Mouse (Mus musculus) layer of hippocampus, postnatal 10 days (tissue): Measurements from ENCODE around the gene Apex2. TPM values are rescaled to one million over a fixed set of nuclear protein-coding genes. Genes with fewer than 3 reads are reported as not detected.

Experiments used
- DNase-seq, 2 experiments: peaks; one replicate each; pipeline ENCODE4 v3.0.0; 2021; ENCODE audit warnings: low spot score in 2 of 2
- long read RNA-seq: library from polyadenylated mRNA; stranded (forward); transcript quantifications from one replicate; pipeline ENCODE4 v2.0.0, GENCODE M21; 2023
- total RNA-seq, 2 experiments: library from RNA; stranded (reverse); gene quantifications; 2 replicates each; pipeline ENCODE4 v1.2.3; 2021

Apex2 gene
- 10 to 100 TPM; 15.5 to 16.2 TPM for total RNA-seq
- long read RNA-seq, partial matches to known transcripts: 1 of 5 reads
- long read RNA-seq, other reads (novel, unspliced or antisense): 1 of 5 reads

- no peak for DNase-seq
Measured at GRCm38 (mm10) chrX:150589696-150590095, at the start of gene Apex2. Apex2 (minus strand) TSS chrX:150589868.

DNA sequence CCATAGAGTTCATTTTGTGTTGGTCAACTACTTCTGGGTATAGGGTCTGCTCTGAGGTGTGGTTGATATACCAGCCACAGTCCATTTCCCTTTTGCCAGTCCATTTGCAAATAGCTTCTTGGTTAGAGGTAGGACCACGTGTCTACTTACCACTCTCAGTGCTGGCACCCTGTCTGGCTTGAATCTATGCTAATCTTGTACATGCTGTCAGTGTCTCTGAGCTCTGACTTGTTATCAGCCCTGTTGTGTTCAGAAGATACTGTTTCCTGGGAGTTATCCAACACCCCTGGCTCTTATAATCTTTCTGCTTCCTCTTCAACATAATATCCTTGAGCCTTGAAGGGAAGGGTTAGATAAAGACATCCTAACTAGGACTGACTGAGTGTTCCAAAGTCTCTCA is 46.8 kb upstream of the Apex2 start:
- DNase-seq: no peak

GRCm38 (mm10) chrX:150598882-150599281 is 9.2 kb upstream of the Apex2 start:
- no peak for DNase-seq

DNA sequence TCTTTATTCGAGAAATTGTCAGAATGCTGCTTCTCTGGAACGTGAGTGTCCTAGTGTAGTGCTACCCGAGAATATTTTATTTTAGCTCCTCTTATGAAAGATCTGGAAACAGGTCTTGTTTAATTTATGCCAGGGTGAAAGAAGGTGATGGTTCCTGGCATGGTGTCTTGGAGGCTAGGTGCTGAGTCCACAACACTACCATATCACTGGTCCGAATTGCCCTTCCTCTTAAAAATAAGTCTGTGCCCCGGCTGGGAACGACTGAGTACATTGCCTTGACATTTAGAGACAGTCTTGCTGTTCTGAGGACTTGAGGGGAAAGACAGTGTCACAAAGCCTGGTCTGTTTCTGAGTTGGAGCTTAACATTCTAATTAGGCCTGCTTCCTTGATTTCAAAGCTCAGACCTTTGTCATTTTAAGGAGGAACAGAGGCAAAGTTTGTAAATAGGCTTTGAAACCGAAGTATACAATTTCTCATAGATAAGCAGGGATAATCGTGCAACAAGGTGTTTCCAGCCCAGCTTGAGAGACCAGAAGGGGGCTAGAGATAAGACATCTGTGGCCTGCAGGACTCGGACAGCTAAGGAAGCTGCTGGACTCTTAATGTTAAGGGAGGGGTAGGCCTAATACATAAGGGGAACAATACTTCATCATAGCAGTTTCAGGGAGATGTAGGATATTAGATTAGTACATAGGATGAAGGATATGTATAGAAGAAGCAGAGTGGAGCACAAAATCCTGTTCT is 5.5 kb upstream of the Apex2 start:
- no peak for DNase-seq

DNA sequence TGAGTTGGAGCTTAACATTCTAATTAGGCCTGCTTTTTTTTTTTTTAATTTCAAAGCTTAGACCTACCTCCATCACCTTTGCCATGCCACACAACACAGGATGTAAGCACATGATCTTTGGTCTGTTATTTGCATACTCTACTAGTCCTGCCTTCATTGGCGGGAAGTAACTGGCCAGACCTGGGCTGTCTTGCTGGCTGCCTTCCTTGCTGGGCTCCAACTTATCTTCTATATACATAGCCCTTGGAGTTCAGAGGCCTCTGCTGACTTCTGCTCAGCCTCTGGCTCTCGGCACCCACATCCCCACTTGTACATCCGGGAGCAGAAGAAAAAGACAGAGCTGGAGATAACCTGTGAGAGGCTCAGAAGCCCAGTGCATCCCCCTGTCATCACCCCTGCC is 4.5 kb upstream of the Apex2 start:
- no peak for DNase-seq

- no peak for DNase-seq
Measured at GRCm38 (mm10) chrX:150593266-150594035, 3.8 kb upstream of the Apex2 start.

- DNase-seq: peak; percentile 56 to 73
Measured at GRCm38 (mm10) chrX:150588023-150588764, 1.5 kb downstream of the Apex2 start, which contains the start of gene Pfkfb1. Pfkfb1 (plus strand) TSS chrX:150588229.

- DNase-seq: no peak
Measured at GRCm38 (mm10) chrX:150585116-150585515, 4.6 kb downstream of the Apex2 start.

DNA sequence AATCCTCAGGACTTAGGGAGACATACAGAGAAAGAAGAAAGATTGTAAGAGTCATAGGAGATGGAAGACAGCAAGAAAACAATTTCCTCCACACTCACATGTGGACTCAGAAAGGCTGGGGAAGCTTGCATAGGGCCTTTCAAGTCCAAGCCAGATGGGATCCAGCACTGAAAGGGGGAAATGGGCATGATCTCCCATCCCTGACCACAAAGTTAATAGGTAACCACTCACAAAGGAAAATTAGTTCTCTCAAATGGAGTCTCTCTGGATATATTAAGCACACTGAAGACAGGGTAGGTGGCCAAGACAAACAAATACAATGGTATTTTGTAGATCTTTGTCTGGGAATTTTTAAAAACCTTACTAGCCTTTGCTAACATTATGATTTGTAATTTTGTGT is 7.7 kb downstream of the Apex2 start:
- no peak for DNase-seq

DNA sequence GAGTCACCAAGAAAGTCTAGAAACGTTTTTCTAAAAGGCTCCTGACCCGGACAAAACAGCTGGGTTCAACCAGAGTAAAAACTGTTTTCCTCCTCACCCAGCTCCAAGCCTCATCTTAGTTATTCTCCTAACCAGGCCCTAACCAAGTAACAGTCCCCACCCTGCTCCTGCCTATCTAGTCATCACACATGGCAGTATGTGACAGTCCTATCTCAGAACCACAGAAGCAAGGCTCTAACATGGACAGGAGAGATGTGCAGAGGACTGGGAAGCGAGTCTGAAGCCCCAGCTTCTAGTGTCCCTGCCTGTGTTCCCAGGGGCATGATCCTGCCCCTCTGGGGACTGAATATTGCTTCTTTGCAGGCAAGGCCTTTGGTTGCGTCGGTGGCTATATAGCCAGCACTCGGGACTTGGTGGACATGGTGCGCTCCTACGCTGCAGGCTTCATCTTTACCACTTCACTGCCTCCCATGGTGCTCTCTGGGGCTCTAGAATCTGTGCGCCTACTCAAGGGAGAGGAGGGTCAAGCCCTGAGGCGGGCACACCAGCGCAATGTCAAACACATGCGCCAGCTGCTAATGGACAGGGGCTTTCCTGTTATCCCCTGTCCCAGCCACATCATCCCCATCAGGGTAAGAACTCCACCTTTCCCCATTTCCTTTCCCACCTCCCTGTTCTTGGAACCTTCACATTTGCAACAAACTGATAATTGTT is 24.9 kb downstream of the Apex2 start:
- DNase-seq: no peak

- no peak for DNase-seq
Measured at GRCm38 (mm10) chrX:150554032-150554431, 35.6 kb downstream of the Apex2 start.

DNA sequence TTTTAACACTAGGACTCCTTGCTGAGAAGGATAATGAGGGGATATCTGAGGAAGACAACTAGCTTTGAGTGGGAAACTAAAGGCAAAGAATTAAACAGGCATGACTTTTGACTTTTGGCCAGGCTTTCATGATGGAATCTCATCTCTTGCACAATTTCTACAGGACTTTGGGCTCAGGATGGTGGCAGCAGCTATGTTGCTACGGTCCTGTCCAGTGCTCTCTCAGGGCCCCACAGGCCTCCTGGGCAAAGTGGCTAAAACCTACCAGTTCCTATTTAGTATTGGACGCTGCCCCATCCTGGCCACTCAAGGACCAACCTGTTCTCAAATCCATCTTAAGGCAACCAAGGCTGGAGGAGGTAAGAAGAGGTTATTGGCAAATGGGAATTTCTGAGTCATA is 37.7 kb downstream of the Apex2 start:
- no peak for DNase-seq

DNA sequence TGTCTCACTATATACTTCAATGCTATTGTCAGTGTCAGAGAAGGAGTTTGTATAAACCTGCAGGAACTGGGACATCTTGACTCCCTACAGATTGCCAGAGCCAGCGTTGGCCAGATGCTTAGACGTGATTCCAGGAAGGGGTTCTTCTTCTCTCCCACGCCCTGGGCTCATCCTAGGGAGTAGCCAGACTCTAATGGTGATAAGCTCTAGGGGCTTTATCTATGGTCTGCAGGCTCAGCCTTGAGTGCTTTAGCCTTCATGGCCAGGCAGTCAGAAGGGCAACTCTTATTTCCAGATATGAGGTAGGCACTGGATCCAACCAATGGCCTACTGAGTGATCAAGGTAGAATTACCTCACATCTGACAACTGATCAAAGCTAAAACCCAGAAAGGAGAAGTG is 40.0 kb downstream of the Apex2 start:
- no peak for DNase-seq

DNA sequence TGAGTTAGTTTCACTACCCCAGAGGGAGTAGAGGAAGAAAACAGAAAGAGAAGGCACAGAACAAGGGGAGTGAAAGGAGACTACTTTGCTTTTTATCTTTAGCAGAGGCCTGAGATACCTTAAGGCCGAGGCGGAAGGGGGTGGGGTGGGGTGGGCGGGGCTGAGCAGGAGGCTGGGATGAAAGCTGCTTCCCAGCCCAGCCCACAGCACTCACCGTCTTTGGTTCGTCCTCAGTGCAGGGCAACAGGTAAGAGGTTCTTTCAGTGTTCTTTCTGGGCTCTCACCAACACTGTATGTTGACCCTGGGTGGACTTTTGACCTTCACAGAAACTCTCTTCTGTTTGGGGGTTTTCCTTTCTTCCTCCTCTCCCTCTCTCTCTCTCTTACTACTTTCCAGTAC is 42.4 kb downstream of the Apex2 start, which contains the start of gene Alas2:
Alas2 (plus strand) TSS at position 137 of the 400 bp plus-strand sequence.
- DNase-seq: no peak

- no peak for DNase-seq
Measured at GRCm38 (mm10) chrX:150541684-150542083, 48.0 kb downstream of the Apex2 start.

DNA sequence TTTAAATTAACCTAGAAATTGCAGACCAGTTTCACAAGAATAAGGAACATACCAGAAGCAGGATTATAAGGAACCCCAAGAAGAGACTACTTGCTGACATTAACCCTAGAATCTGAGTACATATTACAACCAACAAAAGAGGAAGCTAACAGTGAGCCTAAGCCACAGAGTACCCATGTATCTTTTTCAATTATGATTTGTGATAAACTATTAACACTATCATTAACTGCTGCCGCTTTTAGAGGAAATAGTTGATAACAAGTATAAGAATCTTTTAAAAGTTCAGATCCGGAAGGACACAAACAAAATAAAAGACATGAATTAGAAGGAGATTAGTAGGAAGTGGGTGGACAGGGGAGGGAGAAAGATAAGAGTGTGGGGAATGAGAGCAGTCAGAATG is 49.6 kb downstream of the Apex2 start:
- DNase-seq: no peak

DNA sequence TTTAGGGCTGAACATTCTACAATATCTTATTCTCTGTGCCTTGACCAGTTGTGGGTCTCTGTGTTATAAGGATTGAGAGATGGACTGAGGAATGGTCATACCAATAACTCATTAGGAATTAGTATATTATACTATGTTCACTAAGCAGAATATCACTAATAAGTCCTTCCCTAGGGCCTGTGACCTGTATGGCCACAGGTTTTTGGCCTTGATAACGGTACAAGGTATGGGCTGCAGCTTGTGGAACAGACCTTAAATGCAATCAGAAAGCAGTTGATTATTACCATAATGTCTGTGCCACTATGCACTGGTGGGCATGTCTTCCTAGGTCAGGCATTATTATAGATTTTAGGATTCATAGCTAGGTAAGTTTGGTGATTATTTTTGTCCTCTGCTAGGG is 73.2 kb downstream of the Apex2 start:
- DNase-seq: no peak

GRCm38 (mm10) chrX:150516015-150516414 is 73.7 kb downstream of the Apex2 start:
- DNase-seq: no peak

DNA sequence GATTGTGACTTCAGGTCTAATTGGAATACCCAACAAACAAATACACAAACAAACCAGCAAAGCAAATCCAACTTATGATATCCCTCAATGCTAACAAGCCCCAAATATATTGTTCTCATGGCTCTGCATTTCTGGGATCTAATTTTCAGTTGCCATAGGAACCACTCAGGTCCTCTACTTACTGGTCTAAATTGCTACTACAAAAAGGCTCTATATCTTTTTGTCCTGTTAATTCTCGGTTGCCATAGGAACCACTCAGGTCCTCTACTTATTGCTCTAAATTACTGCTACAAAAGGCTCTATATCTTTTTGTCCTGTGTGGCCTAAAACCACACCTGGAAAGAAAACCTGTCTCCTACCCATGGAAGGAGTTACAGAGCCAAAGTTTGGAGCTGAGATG is 75.5 kb downstream of the Apex2 start:
- DNase-seq: no peak

DNA sequence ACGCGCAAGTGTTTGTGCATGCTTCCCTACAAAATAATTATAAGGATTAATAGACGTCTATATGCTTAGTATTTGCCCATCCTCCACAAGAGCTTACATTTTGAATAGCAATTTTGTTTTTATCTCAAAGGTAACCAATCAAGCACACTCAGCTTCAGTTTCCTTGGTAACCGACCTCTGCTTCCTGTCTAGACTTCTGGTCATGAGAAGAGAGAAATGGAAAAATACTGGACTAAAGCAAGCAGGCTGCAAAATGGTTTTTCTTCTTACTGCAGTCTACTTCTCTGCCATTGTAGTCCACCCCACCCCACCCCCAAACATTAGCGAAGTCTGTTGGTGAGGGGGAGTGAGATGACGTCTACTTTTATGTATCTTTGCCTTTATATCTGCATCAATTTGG is 78.4 kb downstream of the Apex2 start:
- DNase-seq: no peak

DNA sequence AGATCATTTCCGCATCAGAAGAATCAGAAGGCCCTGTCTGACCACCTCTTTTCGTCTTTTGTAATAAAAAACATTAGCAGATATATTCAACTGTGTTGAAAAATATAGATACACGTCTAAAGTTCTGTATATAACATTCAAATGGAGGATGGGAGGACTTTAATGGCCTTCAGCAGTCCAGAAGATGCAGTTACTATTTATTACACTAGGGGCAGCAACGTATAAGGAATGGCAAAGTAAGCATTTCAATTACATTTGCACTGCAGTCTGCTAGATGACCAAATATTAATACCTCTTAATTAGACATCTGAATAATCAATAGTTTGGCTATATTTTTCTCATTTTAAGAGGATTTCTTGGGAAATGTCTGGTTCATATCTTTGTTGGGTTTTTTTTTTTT is 79.0 kb downstream of the Apex2 start:
- no peak for DNase-seq
